Mouse (Mus musculus): Measurements from ENCODE around the gene Hdac11. TPM values are rescaled to one million over a fixed set of nuclear protein-coding genes. Genes with fewer than 3 reads are reported as not detected.

Hdac11 gene
- polyA plus RNA-seq, 1 experiment from 2014 or later: 0.77 TPM

DNA sequence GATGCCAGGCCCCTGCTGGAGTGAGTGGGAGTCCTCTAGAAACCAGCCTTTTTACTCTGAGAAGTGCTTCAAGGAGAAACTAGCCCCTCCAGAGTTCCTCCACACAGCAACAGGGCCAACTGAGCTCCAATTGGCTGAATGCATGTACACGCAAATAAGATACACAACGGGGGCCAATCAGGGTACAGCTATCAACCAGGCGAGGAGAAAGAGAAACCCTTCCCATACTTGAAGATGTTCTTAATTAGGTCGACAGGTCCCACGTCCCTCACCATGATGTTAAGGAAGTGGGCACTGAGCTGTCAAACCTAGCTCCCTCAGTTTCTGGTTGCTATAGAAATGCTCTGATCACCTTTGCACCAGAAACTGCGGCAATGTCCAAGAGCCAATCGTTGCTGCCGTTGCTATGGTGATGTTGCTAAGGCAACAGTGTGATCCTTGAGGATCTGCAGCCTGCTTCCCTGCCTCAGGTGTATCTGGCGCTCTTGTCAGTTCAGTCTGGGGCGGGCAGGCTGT, 2.9 kb upstream of the Hdac11 start:
- Histone ChIP-seq H3K27ac (no peak overlapping the region), H3K79me2 (ENCODE audit: inconsistent target) (no peaks in the 10 kb centered on the region), H3K36me3 (ENCODE audit: inconsistent target) (no peaks in the 10 kb centered on the region), H3K4me3 (ENCODE audit: inconsistent target) (no peak overlapping the region)
- 13% methylated on average over 10 of the region's 10 CpGs for WGBS (ENCODE audit: missing documents)

DNA sequence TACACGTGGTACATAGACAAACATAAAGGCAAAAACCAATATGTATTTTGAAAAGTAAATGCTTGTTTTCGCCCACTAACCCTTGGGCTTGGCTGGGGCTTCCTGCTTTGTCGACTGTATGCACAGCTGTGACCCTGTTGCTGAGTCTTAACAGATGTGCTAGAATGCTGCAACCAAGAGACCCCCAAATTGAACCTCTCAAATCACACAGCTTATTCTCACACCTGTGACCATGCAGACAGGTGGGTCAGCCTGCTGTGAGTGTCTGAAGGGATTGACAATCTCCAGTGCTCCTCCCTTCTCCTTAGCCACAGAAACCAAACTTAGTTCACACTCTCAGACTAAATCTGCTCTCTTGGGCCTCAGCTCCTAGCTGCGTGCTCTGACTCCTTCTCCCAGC, 1.8 kb upstream of the Hdac11 start:
- Histone ChIP-seq H3K36me3 (ENCODE audit: inconsistent target) (no peaks in the 10 kb centered on the region), H3K27ac (no peak overlapping the region), H3K79me2 (ENCODE audit: inconsistent target) (no peaks in the 10 kb centered on the region), H3K4me3 (ENCODE audit: inconsistent target) (no peak overlapping the region)
- 69% methylated on average over 4 of the region's 4 CpGs for WGBS (ENCODE audit: missing documents)

- no peak overlapping the region for H3K4me3 ChIP-seq (ENCODE audit: inconsistent target)
- no peaks in the 10 kb centered on the region for H3K79me2 ChIP-seq (ENCODE audit: inconsistent target)
- no peak overlapping the region for H3K27ac ChIP-seq
- no peaks in the 10 kb centered on the region for H3K36me3 ChIP-seq (ENCODE audit: inconsistent target)
- 87% methylated on average over 3 of the region's 3 CpGs for WGBS (ENCODE audit: missing documents)
Observed at GRCm38 (mm10) chr6:91155286-91155685, 1.2 kb upstream of the Hdac11 start.

DNA sequence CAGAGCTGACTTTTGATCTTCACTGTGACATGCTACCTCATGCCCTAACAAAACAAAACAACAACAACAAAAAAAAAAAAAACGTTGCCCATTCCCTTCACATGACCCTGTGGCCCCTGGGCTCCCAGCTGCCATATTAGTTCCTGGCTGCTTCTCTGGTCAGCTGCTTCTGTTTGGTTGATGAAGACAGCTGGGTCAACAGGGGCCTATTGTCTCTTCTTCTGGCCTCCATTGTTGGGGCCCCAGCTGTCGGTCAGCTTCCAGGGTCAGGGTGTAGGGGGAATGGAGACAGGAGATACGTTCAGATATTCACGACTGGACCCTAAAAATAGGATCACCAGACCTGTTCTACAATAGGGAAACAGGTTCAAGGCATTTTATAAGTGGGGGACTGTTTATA, 403 bp upstream of the Hdac11 start:
- Histone ChIP-seq H3K4me3 (ENCODE audit: inconsistent target) (no peak overlapping the region), H3K36me3 (ENCODE audit: inconsistent target) (no peaks in the 10 kb centered on the region), H3K79me2 (ENCODE audit: inconsistent target) (no peaks in the 10 kb centered on the region), H3K27ac (no peak overlapping the region)
- WGBS (ENCODE audit: missing documents): 58% methylated on average over 4 of the region's 4 CpGs

- H3K36me3 ChIP-seq (ENCODE audit: inconsistent target): no peaks in the 10 kb centered on the region
- WGBS (ENCODE audit: missing documents): 61% methylated on average over 6 of the region's 6 CpGs
- H3K4me3 ChIP-seq (ENCODE audit: inconsistent target): peak overlapping the region; percentile 10; the same call in 1 of the 2 replicates
- no peaks in the 10 kb centered on the region for H3K79me2 ChIP-seq (ENCODE audit: inconsistent target)
- no peak overlapping the region for H3K27ac ChIP-seq
Observed at GRCm38 (mm10) chr6:91157237-91157570, 739 bp downstream of the Hdac11 start.

GRCm38 (mm10) chr6:91159047-91159446, 2.6 kb downstream of the Hdac11 start:
- Histone ChIP-seq H3K27ac (no peak overlapping the region), H3K36me3 (ENCODE audit: inconsistent target) (no peaks in the 10 kb centered on the region), H3K4me3 (ENCODE audit: inconsistent target) (no peak overlapping the region), H3K79me2 (ENCODE audit: inconsistent target) (no peaks in the 10 kb centered on the region)
- WGBS (ENCODE audit: missing documents): 65% methylated on average over 9 of the region's 9 CpGs

DNA sequence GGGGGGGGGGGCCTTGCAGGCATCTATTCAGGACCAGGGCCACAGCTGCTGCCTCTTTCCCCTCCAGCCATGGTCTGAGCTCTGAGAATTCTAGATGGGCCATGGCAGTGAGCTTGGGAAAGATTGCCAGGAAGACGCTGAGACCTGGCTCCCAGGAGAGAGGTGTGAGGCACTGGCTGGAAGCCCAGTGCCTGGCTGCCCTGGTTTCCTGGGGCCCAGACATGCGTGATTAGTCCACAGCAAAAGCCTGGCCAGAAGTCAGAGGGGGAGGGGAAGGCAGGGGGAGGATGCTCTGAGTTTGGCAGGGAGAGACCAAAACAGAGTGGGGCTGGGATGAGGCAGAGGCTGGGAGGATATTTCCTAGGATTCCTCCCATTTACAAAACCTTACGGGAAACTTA, 3.9 kb downstream of the Hdac11 start:
- WGBS (ENCODE audit: missing documents): 88% methylated on average over 3 of the region's 3 CpGs
- Histone ChIP-seq H3K4me3 (ENCODE audit: inconsistent target) (no peak overlapping the region), H3K79me2 (ENCODE audit: inconsistent target) (no peaks in the 10 kb centered on the region), H3K36me3 (ENCODE audit: inconsistent target) (no peaks in the 10 kb centered on the region), H3K27ac (no peak overlapping the region)

- WGBS (ENCODE audit: missing documents): 77% methylated on average over 2 of the region's 2 CpGs
- H3K4me3 ChIP-seq (ENCODE audit: inconsistent target): no peak overlapping the region
- H3K36me3 ChIP-seq (ENCODE audit: inconsistent target): no peaks in the 10 kb centered on the region
- H3K27ac ChIP-seq: no peak overlapping the region
- no peaks in the 10 kb centered on the region for H3K79me2 ChIP-seq (ENCODE audit: inconsistent target)
Observed at GRCm38 (mm10) chr6:91160976-91161375, 4.5 kb downstream of the Hdac11 start.

DNA sequence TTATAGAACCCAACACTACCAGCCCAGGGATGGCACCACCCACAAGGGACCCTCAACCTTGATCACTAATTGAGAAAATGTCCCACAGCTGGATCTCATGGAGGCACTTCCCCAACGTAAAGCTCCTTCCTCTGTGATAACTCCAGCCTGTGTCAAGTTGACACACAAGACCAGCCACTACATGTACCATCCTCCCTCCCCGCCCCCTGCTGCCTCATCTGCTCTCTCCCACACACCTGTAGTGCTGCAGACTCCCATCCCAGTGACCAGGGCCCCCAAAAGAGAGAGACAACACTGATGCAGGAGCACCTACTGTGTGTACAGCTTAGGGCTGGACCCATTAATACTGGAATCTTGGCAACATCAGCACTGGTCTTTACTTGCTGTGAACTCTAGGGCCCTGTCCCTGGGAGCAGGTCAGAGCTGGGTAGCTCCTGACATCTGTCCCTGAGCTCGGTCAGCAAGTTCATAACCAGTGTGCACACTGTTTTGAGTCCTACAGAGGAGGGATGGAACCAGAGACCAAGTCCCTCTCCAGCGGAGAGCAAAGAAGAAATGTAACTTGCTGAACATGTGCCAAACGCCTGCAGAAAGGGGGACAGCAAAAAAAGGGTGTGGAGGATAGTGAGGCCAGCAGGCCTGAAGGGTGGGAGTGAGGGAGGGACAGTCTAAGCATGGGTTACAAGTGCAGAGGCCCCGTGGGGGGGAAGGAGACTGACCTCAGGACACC, 5.2 kb downstream of the Hdac11 start:
- Histone ChIP-seq H3K79me2 (ENCODE audit: inconsistent target) (no peaks in the 10 kb centered on the region), H3K4me3 (ENCODE audit: inconsistent target) (no peak overlapping the region), H3K36me3 (ENCODE audit: inconsistent target) (no peaks in the 10 kb centered on the region), H3K27ac (no peak overlapping the region)
- 73% methylated on average over 6 of the region's 6 CpGs for WGBS (ENCODE audit: missing documents)

DNA sequence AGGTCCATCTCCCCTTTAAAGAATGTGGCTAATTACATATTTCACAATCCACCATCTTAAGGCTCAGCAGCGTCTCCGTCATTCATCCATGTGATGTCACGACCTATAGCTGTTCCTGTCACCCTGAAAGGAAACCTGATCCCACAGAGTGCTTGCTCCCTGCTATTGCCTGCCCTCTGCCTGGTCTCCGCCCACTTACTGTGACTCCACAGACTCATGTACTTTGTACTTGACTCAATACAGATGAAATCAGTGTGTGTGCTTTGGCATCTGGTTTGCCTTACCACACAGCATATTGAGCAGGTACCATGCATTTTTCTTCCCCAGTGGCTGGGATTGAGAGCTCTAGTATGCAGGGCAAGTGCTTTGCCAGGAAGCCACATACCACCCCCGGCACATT, 5.8 kb downstream of the Hdac11 start:
- Histone ChIP-seq H3K4me3 (ENCODE audit: inconsistent target) (no peak overlapping the region), H3K79me2 (ENCODE audit: inconsistent target) (no peaks in the 10 kb centered on the region), H3K27ac (no peak overlapping the region), H3K36me3 (ENCODE audit: inconsistent target) (no peaks in the 10 kb centered on the region)
- 93% methylated on average over 5 of the region's 5 CpGs for WGBS (ENCODE audit: missing documents)

GRCm38 (mm10) chr6:91163195-91163911, 6.9 kb downstream of the Hdac11 start:
- Histone ChIP-seq H3K79me2 (ENCODE audit: inconsistent target) (no peaks in the 10 kb centered on the region), H3K4me3 (ENCODE audit: inconsistent target) (no peak overlapping the region), H3K27ac (no peak overlapping the region), H3K36me3 (ENCODE audit: inconsistent target) (no peaks in the 10 kb centered on the region)
- 96% methylated on average over 5 of the region's 5 CpGs for WGBS (ENCODE audit: missing documents)

DNA sequence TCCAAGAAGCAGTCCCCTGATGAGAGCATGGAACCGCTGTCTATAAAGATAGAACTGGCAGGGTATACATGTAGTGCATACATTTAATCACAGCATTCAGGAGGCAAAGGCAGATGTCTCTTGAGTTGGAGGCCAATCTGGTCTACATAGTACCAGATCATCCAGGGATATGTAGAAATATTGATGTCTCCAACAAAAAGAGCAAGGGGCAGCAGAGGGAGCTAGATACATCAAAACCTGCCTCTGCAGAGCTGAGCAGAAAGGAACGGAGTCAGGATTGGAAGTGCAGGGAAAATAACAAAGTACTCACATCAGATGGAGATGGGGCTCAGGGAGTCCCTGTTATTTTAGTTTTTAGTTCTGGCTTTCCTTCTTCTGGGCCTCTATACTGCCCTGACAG, 8.1 kb downstream of the Hdac11 start:
- Histone ChIP-seq H3K27ac (no peak overlapping the region), H3K79me2 (ENCODE audit: inconsistent target) (no peaks in the 10 kb centered on the region), H3K4me3 (ENCODE audit: inconsistent target) (no peak overlapping the region), H3K36me3 (ENCODE audit: inconsistent target) (no peaks in the 10 kb centered on the region)
- 100% methylated on average over 2 of the region's 2 CpGs for WGBS (ENCODE audit: missing documents)

- no peaks in the 10 kb centered on the region for H3K36me3 ChIP-seq (ENCODE audit: inconsistent target)
- no peak overlapping the region for H3K4me3 ChIP-seq (ENCODE audit: inconsistent target)
- no peaks in the 10 kb centered on the region for H3K79me2 ChIP-seq (ENCODE audit: inconsistent target)
- no peak overlapping the region for H3K27ac ChIP-seq
- 33% methylated on average over 3 of the region's 3 CpGs for WGBS (ENCODE audit: missing documents)
Observed at GRCm38 (mm10) chr6:91165210-91165609, 8.7 kb downstream of the Hdac11 start.

- Histone ChIP-seq H3K27ac (no peak overlapping the region), H3K4me3 (ENCODE audit: inconsistent target) (no peak overlapping the region), H3K79me2 (ENCODE audit: inconsistent target) (no peaks in the 10 kb centered on the region), H3K36me3 (ENCODE audit: inconsistent target) (no peaks in the 10 kb centered on the region)
- WGBS (ENCODE audit: missing documents): 95% methylated on average over 2 of the region's 3 CpGs
Observed at GRCm38 (mm10) chr6:91167828-91168227, 11.4 kb downstream of the Hdac11 start.

DNA sequence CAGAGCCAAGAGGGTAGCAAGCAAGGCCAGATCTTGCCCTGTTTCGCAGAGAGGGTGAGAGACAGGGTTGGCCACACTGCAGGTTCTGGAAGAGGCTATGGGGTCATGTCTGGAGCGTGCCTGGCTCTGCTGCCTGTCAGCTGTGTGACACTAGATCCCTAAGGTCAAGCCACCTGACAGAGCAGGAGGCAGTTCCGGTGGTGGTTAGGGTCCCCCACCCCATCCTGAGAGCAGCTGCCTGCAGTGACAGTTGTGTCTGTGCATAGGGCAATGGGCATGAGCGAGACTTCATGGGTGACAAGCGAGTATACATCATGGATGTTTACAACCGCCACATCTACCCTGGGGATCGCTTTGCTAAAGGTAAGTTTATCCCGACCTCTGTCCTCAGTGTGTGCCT, 12.7 kb downstream of the Hdac11 start:
- H3K36me3 ChIP-seq (ENCODE audit: inconsistent target): no peaks in the 10 kb centered on the region
- H3K27ac ChIP-seq: no peak overlapping the region
- 92% methylated on average over 8 of the region's 8 CpGs for WGBS (ENCODE audit: missing documents)
- H3K79me2 ChIP-seq (ENCODE audit: inconsistent target): no peaks in the 10 kb centered on the region
- no peak overlapping the region for H3K4me3 ChIP-seq (ENCODE audit: inconsistent target)

All from macrophage (primary cell).